Mouse (Mus musculus): ENCODE measurements around the gene Hist1h3a. TPM values are rescaled to one million over a fixed set of nuclear protein-coding genes. Genes with fewer than 3 reads are reported as not detected.

Hist1h3a gene
- total RNA-seq, 2 experiments from 2014 or later, result 459 to 527 TPM

GRCm38 (mm10) chr13:23759251-23759771, 2.9 kb downstream of the Hist1h3a start:
- DNase-seq (ENCODE audit: low spot score in 2 of 2), result no peak

DNA sequence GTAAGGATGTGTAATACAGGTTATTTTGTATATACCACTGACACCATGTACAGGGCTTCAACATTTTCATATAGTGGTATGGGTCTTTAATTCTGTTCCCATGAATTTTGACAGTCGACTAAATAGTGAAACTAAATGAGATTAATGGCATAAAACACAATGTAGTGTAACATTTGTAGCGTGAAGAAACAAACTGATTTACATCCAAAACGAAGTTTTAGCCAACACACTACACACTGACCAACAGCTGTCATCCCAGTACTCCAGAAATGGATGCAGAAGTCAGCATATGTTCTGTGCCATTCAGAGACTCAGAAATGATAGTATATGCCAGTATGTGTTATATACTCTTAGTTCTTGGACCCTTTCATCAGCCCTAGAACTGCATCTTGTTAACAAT, 4.3 kb downstream of the Hist1h3a start:
- DNase-seq (ENCODE audit: low spot score in 2 of 2), result no peak

- no peak for DNase-seq (ENCODE audit: low spot score in 2 of 2)
Observed at GRCm38 (mm10) chr13:23757211-23757773, 4.9 kb downstream of the Hist1h3a start.

- peak; percentile 54 to 75 for DNase-seq (ENCODE audit: low spot score in 2 of 2)
Observed at GRCm38 (mm10) chr13:23756790-23757189, 5.4 kb downstream of the Hist1h3a start, which contains the start of gene Hist1h4b. Gene Hist1h4b (plus strand): TSS chr13:23757013.

DNA sequence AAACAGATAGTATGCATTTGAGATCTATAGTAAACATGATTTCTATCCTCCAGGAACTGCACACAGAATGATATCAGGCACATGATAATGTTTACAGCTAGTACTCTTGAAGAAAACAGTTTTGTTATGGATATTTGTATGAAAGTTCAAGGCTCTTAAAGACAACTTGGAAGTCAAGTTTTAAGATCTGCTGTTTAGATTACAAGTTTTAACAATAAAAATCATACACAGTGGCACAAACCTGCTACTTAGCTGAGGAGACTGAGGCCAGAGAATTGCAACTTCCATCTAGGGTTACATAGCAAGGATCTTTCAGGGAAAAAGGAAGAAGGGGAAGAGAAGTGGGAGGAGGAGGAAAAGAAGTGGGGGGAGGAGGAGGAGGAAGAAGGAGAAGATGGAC, 7.2 kb downstream of the Hist1h3a start:
- no peak for DNase-seq (ENCODE audit: low spot score in 2 of 2)

DNA sequence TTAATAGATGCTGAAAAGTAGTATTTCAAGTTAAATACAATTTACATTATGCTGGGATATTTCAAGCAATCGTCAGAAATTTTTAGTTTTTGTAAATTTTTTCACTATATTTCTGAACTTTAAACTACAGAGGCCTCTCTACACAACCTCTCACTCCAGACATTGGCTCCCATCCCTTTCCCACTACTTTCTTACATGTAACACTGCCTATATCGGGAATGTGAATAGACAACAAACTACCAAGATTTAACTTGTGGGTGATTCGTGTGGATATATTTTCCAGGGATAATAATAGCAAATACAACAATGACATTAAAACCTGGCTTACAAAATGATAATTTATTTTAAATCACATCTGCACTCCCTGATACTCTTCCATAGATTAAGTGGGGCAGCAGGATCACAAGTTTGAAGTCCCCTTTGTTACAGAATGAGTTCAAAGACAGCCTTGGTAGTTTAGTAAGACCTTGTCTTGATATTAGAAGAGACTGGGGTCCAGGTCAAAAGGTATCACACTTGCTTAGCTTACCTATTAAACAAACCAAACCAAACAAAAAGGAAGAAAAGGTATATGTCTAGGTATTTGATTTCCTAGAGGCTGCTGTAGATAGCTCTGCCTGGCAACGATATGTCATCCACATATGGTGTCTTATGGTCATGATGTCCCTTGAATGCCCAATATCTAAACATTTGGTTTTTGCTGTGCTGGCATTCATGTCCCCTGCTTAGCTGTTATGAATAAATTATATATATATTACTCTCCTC, 8.7 kb downstream of the Hist1h3a start:
- DNase-seq (ENCODE audit: low spot score in 2 of 2), result no peak

DNA sequence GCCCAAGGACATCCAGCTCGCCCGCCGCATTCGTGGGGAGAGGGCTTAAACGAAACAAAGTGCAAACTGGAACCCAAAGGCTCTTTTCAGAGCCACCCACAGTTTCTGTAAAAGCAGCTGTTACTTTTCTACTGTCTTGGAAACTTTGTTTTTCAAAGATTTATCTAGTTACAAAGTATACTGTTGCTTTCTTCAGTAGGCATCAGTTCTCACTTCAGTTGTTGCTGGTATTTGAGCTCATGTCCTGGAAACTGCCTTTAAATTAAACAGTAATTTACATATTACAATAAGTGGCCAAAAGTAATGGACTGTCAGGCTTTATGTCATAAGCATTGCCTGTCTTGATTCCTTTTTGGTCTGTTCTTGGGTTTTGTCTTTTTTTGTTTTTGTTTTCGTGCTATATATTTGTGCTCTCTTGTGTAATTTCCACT, 9.4 kb downstream of the Hist1h3a start:
- DNase-seq (ENCODE audit: low spot score in 2 of 2), result no peak

DNA sequence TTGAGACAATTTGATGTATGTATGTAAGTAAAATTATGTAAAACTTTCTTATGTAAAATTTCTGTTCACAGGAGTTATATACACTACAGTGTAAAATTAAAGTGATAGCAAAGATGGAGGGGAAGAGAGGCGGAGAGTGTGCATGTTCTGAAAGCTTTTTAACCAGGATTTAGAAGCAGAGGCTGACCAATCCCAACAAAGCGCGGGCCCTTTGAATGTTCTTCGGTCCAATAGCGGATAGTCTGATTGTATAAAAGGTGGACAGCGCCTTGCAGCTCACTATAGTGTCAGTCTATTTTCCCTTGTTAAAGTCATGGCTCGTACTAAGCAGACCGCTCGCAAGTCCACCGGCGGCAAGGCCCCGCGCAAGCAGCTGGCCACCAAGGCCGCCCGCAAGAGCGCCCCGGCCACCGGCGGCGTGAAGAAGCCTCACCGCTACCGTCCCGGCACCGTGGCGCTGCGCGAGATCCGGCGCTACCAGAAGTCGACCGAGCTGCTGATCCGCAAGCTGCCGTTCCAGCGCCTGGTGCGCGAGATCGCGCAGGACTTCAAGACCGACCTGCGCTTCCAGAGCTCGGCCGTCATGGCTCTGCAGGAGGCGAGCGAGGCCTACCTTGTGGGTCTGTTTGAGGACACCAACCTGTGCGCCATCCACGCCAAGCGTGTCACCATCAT, 10.0 kb downstream of the Hist1h3a start, which contains the start of gene Hist1h3b:
TSS of gene Hist1h3b (plus strand) at position 201 of the 675 bp plus-strand sequence.
- DNase-seq (ENCODE audit: low spot score in 2 of 2), result peak; percentile 59 to 77

GRCm38 (mm10) chr13:23751478-23751956, 10.7 kb downstream of the Hist1h3a start:
- no peak for DNase-seq (ENCODE audit: low spot score in 2 of 2)

GRCm38 (mm10) chr13:23750839-23751477, 11.2 kb downstream of the Hist1h3a start, which contains the start of gene Hist1h2ab:
Gene Hist1h2ab (plus strand): TSS chr13:23751126.
- peak; percentile 26 to 29 for DNase-seq (ENCODE audit: low spot score in 2 of 2)

- DNase-seq (ENCODE audit: low spot score in 2 of 2), result no peak
Observed at GRCm38 (mm10) chr13:23749563-23750121, 12.5 kb downstream of the Hist1h3a start.

- DNase-seq (ENCODE audit: low spot score in 2 of 2), result no peak
Observed at GRCm38 (mm10) chr13:23747892-23748288, 14.3 kb downstream of the Hist1h3a start.

DNA sequence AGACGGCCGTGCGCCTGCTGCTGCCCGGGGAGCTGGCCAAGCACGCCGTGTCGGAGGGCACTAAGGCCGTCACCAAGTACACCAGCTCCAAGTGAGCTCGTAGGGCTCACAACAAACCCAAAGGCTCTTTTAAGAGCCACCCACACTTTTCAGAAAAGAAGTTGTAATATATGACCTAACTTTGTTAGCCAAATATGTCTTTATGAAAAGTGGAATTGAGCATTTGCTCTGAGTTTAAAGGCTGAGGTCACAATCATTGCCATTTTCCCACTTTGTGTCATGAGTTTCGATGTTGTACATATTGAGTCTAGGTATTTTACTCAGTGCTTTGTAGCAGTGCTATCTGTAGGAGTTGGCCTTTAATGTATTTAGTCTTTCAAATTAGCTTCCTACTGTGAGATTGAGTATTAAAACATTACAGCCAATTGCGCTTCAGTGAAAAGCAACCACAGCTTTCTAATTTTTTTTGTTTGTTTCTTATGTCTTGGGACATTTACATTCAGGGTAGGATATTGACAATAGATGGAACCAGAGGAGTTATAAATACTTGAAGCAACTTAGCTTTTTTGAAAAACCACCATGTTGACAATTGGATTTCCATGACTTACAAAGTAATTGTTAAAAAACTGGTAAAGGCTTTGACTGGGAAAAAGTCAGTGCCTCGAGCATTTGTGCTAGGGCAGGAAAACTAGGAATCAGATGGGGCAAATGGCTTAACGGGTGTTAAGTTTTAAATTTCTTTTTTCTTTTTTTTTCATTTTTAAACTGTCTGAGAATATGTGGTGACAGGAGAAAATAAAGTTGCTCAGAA, 14.9 kb downstream of the Hist1h3a start:
- no peak for DNase-seq (ENCODE audit: low spot score in 2 of 2)

DNA sequence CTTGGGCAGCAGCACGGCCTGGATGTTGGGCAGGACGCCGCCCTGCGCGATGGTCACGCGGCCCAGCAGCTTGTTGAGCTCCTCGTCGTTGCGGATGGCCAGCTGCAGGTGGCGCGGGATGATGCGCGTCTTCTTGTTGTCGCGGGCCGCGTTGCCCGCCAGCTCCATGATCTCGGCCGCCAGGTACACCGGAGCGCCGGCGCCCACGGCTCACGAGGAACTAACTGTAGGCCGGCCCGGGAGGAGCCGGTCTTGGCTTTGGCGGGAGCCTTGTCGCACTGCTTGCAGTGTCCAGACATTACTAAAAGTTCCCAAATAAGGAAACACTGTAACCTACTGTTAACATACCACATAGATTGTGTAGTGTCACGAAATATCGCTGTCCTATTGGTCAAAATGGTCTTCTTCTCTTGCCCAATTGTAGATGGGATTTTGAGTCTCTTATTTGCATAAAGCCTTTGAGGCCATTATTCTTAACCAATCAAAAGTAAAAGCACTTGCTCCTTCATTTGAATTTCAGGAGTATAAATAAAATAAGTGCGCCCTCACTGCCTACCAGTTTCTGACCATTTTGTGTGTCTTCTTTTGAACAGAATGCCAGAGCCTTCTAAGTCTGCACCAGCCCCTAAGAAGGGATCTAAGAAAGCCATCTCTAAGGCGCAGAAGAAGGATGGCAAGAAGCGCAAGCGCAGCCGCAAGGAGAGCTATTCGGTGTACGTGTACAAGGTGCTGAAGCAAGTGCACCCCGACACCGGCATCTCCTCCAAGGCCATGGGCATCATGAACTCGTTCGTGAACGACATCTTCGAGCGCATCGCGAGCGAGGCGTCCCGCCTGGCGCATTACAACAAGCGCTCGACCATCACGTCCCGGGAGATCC, 15.7 kb downstream of the Hist1h3a start, which contains the start of gene Hist1h2bb:
TSS of gene Hist1h2bb (plus strand) at position 534 of the 880 bp plus-strand sequence.
- peak; percentile 21 to 50 for DNase-seq (ENCODE audit: low spot score in 2 of 2)

GRCm38 (mm10) chr13:23745381-23746161, 16.6 kb downstream of the Hist1h3a start, which contains the start of gene Hist1h3c:
Gene Hist1h3c (minus strand): TSS chr13:23745602.
- DNase-seq (ENCODE audit: low spot score in 2 of 2), result peak; percentile 49 to 61

DNA sequence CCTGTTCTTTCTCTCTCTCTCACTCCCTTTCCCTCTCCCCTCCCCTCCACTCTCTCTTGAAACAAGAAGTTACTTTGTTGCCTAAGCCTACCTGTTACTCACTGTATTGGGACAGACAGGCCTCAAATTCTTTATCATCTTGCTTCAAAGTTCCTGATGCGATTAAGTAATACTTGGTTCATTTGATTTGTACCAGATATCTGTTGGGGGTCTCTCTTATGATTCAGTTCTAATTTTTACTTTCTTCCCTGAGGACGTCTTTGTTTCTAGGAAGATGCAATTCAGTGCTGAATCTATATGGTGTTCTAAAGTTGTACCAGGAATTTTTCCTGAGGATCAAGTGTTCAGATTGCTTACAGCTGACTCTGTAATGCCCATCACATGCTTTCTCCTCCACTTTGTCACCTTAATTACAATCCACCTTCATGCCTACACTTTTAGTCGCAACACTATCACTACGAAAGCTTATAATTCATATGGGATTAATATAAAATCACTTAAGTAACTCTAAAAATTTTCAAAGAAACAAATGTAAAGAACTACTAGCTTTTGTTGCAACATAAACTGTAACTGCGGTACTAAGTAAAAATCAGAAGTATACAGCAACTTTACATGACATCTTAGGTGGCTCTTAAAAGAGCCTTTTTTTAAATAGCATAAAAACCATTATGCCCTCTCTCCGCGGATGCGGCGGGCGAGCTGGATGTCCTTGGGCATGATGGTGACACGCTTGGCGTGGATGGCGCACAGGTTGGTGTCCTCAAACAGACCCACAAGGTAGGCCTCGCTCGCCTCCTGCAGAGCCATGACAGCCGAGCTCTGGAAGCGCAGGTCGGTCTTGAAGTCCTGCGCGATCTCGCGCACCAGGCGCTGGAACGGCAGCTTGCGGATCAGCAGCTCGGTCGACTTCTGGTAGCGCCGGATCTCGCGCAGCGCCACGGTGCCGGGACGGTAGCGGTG, 17.5 kb downstream of the Hist1h3a start:
- DNase-seq (ENCODE audit: low spot score in 2 of 2), result no peak

DNA sequence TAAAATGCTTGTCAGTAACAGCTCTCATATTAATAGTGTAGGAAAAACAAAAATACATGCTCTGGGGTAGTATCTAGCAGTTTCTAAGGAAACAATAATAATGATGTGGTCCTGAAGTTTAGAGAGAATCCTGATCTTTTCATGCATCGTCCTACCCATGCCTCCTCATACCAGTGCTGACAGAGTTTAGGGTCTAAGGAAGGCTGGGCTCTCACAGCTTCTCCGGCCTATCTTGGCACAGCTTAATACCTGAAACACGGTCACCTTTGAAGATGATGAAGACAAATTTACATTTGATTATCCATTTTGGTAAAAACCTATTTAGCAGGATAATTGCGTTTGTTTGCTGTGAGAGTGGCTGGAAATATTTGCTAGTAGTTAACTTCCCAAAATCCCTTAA, 18.2 kb downstream of the Hist1h3a start:
- DNase-seq (ENCODE audit: low spot score in 2 of 2), result no peak
